Mouse (Mus musculus): ENCODE measurements around the gene Nkx3-2.

- TF ChIP-seq CTCF (IDR thresholded peaks at IDR 0.05; ENCODE audit: low read depth) (no peak), EP300 (IDR thresholded peaks at IDR 0.05; ENCODE audit: low read depth) (no peak)
These were observed 1.2 kb downstream of the Nkx3-2 start for GRCm38 (mm10) chr5:41762947-41763730.
